Mouse (Mus musculus) lung, postnatal 0 days (tissue): Measurements from ENCODE around the gene Myo1h.

Source experiments
- CTCF ChIP-seq: IDR thresholded peaks from 2 replicates; pipeline ENCODE4 v1.5.1; 2016; ENCODE audit warnings: antibody characterized with exemption, mild to moderate bottlenecking
- EP300 ChIP-seq: IDR thresholded peaks from 2 replicates; pipeline ENCODE4 v1.6.1; 2016; ENCODE audit warnings: antibody characterized with exemption, mild to moderate bottlenecking, control low read depth

DNA sequence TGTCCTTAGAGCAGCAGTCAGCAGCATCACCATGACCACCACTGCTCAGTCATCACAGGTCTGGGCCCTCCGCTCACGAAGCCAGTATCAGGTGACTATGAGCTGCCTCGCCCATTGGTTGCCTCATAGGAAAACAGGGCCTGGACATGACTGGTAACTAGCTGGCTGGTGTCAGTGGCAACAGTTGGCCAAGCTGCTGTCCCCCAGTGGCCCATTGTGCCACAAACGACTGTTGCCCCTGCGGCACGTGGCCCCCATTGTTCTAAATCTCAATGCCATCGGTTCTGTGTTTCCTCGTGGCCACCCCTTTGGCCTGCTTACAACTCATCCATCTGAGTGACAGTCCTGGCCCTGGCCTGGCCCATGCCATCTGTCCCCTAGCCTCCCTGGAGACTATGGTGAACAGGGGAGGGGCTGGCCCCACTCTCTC lies 24.9 kb upstream of the Myo1h start:
- TF ChIP-seq EP300 (no peak), CTCF (no peak)
